Mouse (Mus musculus): ENCODE measurements around the gene Kdm8. TPM values are rescaled to one million over a fixed set of nuclear protein-coding genes. Genes with fewer than 3 reads are reported as not detected.

The Kdm8 gene
- polyA plus RNA-seq, 2 experiments: 4.7 to 6.1 TPM

DNA sequence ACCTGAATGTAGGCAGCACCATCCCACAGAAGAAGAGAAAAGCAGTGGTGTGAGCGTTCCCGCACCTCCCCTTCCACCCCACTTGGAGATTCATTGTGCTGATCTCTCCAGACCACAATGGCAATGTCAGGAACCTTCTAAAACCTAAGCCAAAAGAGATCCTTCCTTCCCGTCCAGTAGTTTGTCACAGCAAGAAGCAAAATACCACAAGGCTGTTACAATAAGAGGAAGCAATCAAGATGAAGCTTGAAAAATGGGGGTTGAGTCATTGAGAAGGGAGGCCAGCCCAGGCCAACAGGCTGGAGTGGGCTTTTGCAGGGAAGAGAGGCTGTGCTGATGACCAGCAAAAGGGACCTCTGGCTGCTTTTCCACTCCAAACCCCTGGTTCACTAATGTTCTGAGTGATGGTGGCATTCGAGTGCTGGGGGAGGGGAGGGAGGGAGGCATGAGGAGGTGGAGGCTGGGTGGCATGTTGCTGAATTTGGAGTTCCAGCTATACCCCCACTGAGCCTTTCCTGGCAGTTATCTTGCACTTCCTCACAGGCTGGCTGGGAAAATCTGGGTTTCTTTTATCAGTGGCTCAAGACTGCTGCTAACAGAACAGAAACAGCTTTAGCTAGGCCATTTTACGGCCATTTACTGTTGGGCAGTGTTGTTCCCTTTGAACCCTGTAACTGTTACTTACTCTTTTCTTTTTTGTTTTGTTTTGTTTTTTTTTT, 59.1 kb downstream of the Kdm8 start:
- no peaks in the 10 kb centered on the region for H3K9me3 ChIP-seq (ENCODE audit: control insufficient read depth, low read length)
- ATAC-seq (ENCODE audit: insufficient read depth): no peak

GRCm38 (mm10) chr7:125504618-125505017, 60.1 kb downstream of the Kdm8 start:
- Histone ChIP-seq H3K27me3 (ENCODE audit: control insufficient read depth, insufficient read depth, low read length) (no peaks in the 10 kb centered on the region), H3K4me1 (replicated peaks; ENCODE audit: control insufficient read depth in 2 of 2, insufficient read depth in 2 of 2, low read length in 1 of 2) (peaks cover 7 to 22% of the 10 kb centered on the region in 2 experiments), H3K9ac (replicated peaks) (no peak overlapping the region), H3K27ac (no peak overlapping the region), H3K9me3 (ENCODE audit: control insufficient read depth, low read length) (no peaks in the 10 kb centered on the region), H3K4me2 (ENCODE audit: low read depth) (no peak overlapping the region), H3K36me3 (replicated peaks; ENCODE audit: control insufficient read depth, insufficient read depth, low read depth) (no peaks in the 10 kb centered on the region), H3K4me3 (ENCODE audit: insufficient read depth in 1 of 2, low read depth in 2 of 2, low read length in 2 of 2) (no peak overlapping the region)
- DNase-seq (ENCODE audit: low read depth in 3 of 3, low spot score in 3 of 3) (no peak), ATAC-seq (ENCODE audit: insufficient read depth) (no peak)
- TF ChIP-seq CTCF (IDR thresholded peaks at IDR 0.05; ENCODE audit: low read depth) (no peak), EP300 (IDR thresholded peaks at IDR 0.05; ENCODE audit: low read depth) (no peak)
- WGBS (ENCODE audit: insufficient replicate concordance): 74% methylated on average over 5 of the region's 5 CpGs

More for the DNA sequence above, 59.1 kb downstream of the Kdm8 start:
- Histone ChIP-seq H3K36me3 (replicated peaks; ENCODE audit: control insufficient read depth, insufficient read depth, low read depth) (no peaks in the 10 kb centered on the region), H3K4me3 (ENCODE audit: insufficient read depth in 1 of 2, low read depth in 2 of 2, low read length in 2 of 2) (no peak overlapping the region), H3K27me3 (ENCODE audit: control insufficient read depth, insufficient read depth, low read length) (no peaks in the 10 kb centered on the region), H3K4me2 (ENCODE audit: low read depth) (no peak overlapping the region), H3K9ac (replicated peaks) (no peak overlapping the region), H3K27ac (no peak overlapping the region), H3K4me1 (replicated peaks; ENCODE audit: control insufficient read depth in 2 of 2, insufficient read depth in 2 of 2, low read length in 1 of 2) (peaks cover 9 to 27% of the 10 kb centered on the region in 2 experiments)
- 17% methylated on average over 5 of the region's 5 CpGs for WGBS (ENCODE audit: insufficient replicate concordance)
- DNase-seq (ENCODE audit: low read depth in 3 of 3, low spot score in 3 of 3): no peak
- TF ChIP-seq EP300 (IDR thresholded peaks at IDR 0.05; ENCODE audit: low read depth) (no peak), CTCF (IDR thresholded peaks at IDR 0.05; ENCODE audit: low read depth) (no peak)

DNA sequence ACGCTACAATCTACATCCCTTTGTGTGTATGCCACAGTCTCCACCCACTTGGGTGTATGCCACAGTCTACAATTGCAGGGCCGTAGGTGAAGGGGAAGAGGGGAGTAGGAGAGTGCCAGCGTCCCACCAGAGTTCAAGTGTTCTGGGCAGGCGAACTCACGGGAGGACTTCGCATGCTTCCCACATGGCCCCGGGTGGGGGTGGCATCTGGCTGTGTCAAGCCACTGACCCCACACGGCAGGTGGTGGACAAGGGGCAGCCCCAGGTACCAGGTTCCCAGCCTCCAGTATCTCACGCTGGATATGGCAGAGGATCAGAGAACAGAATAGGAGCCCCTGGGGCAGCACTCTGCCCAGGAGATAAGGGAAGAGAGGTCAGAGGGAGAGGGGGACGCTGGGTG, 61.1 kb downstream of the Kdm8 start:
- TF ChIP-seq CTCF (IDR thresholded peaks at IDR 0.05; ENCODE audit: low read depth) (no peak), EP300 (IDR thresholded peaks at IDR 0.05; ENCODE audit: low read depth) (no peak)
- no peak overlapping the region for H3K4me3 ChIP-seq (ENCODE audit: insufficient read depth in 1 of 2, low read depth in 2 of 2, low read length in 2 of 2)
- ATAC-seq (ENCODE audit: insufficient read depth) (no peak), DNase-seq (ENCODE audit: low read depth in 3 of 3, low spot score in 3 of 3) (no peak)
- WGBS (ENCODE audit: insufficient replicate concordance): 82% methylated on average over 10 of the region's 10 CpGs
- H3K36me3 ChIP-seq (replicated peaks; ENCODE audit: control insufficient read depth, insufficient read depth, low read depth): no peaks in the 10 kb centered on the region
- peaks cover 0 to 13% of the 10 kb centered on the region in 2 experiments; a peak in 2 of 4 replicates for H3K4me1 ChIP-seq (replicated peaks; ENCODE audit: control insufficient read depth in 2 of 2, insufficient read depth in 2 of 2, low read length in 1 of 2)
- no peak overlapping the region for H3K9ac ChIP-seq (replicated peaks)
- H3K9me3 ChIP-seq (ENCODE audit: control insufficient read depth, low read length): no peaks in the 10 kb centered on the region
- H3K27me3 ChIP-seq (ENCODE audit: control insufficient read depth, insufficient read depth, low read length): no peaks in the 10 kb centered on the region
- H3K4me2 ChIP-seq (ENCODE audit: low read depth): no peak overlapping the region
- no peak overlapping the region for H3K27ac ChIP-seq

DNA sequence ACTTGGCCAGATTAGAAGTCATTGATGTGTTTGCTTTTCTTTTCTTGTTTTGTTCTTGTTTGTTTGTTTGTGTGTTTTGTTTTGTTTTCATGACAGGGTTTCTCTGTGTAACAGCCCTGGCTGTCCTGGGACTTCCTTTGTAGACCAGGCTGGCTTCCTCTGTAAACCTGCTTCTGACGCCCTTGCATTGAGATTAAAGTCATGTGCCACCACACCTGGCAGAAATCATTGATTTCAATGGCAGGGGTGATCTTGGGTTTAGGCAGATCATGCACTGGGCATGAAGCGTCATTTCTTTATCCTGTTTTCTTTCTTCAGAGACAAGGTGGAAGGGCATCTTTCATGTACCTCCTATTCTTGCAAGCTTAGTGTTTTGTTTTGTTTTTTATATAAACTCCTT, 62.8 kb downstream of the Kdm8 start:
- no peak overlapping the region for H3K27ac ChIP-seq
- no peak overlapping the region for H3K4me3 ChIP-seq (ENCODE audit: insufficient read depth in 1 of 2, low read depth in 2 of 2, low read length in 2 of 2)
- H3K4me2 ChIP-seq (ENCODE audit: low read depth): no peak overlapping the region
- no peaks in the 10 kb centered on the region for H3K36me3 ChIP-seq (replicated peaks; ENCODE audit: control insufficient read depth, insufficient read depth, low read depth)
- 60% methylated on average over 2 of the region's 2 CpGs for WGBS (ENCODE audit: insufficient replicate concordance)
- ATAC-seq (ENCODE audit: insufficient read depth) (no peak), DNase-seq (ENCODE audit: low read depth in 3 of 3, low spot score in 3 of 3) (no peak)
- no peaks in the 10 kb centered on the region for H3K9me3 ChIP-seq (ENCODE audit: control insufficient read depth, low read length)
- TF ChIP-seq EP300 (IDR thresholded peaks at IDR 0.05; ENCODE audit: low read depth) (no peak), CTCF (IDR thresholded peaks at IDR 0.05; ENCODE audit: low read depth) (no peak)
- no peaks in the 10 kb centered on the region for H3K27me3 ChIP-seq (ENCODE audit: control insufficient read depth, insufficient read depth, low read length)
- H3K9ac ChIP-seq (replicated peaks): no peak overlapping the region
- peaks cover 0 to 9% of the 10 kb centered on the region in 2 experiments; a peak in 2 of 4 replicates for H3K4me1 ChIP-seq (replicated peaks; ENCODE audit: control insufficient read depth in 2 of 2, insufficient read depth in 2 of 2, low read length in 1 of 2)

DNA sequence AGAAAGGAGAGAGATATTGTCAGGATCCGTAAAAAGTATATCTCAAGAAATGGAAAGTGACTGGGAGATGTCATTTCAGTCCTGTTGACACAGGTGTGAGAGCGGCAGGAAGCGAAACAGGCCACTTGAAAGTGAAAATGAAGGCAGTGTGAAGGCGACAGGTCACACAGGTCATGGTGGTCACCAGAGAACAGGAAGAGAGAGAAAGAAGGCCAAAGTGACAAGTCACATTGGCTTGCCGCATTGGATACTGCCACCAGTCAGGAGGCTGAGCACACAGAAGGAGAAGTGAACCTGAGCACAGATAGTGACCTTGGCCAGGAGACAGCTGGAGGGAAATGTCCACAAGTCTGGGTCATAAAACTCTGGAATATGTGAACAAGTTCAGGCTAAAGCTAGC, 67.0 kb downstream of the Kdm8 start:
- no peak for DNase-seq (ENCODE audit: low read depth in 3 of 3, low spot score in 3 of 3)
- no peak overlapping the region for H3K9ac ChIP-seq (replicated peaks)

More for the DNA sequence above, 67.0 kb downstream of the Kdm8 start:
- ATAC-seq (ENCODE audit: insufficient read depth): no peak
- no peak overlapping the region for H3K4me3 ChIP-seq (ENCODE audit: insufficient read depth in 1 of 2, low read depth in 2 of 2, low read length in 2 of 2)
- no peak overlapping the region for H3K4me2 ChIP-seq (ENCODE audit: low read depth)
- no peak overlapping the region for H3K27ac ChIP-seq
- H3K4me1 ChIP-seq (replicated peaks; ENCODE audit: control insufficient read depth in 2 of 2, insufficient read depth in 2 of 2, low read length in 1 of 2): peaks cover 23 to 24% of the 10 kb centered on the region in 2 experiments
- no peak for TF ChIP-seq CTCF (IDR thresholded peaks at IDR 0.05; ENCODE audit: low read depth)
- TF ChIP-seq EP300 (IDR thresholded peaks at IDR 0.05; ENCODE audit: low read depth): no peak
- WGBS (ENCODE audit: insufficient replicate concordance): 82% methylated on average over 5 of the region's 5 CpGs
- no peaks in the 10 kb centered on the region for H3K9me3 ChIP-seq (ENCODE audit: control insufficient read depth, low read length)
- no peaks in the 10 kb centered on the region for H3K27me3 ChIP-seq (ENCODE audit: control insufficient read depth, insufficient read depth, low read length)
- H3K36me3 ChIP-seq (replicated peaks; ENCODE audit: control insufficient read depth, insufficient read depth, low read depth): no peaks in the 10 kb centered on the region

Measured in liver, embryonic 14.5 days (tissue).